Mouse (Mus musculus): ENCODE measurements around the gene Nrip1. TPM values are rescaled to one million over a fixed set of nuclear protein-coding genes. Genes with fewer than 3 reads are reported as not detected.

Gene Nrip1
- polyA plus RNA-seq, 1 experiment = not detected

DNA sequence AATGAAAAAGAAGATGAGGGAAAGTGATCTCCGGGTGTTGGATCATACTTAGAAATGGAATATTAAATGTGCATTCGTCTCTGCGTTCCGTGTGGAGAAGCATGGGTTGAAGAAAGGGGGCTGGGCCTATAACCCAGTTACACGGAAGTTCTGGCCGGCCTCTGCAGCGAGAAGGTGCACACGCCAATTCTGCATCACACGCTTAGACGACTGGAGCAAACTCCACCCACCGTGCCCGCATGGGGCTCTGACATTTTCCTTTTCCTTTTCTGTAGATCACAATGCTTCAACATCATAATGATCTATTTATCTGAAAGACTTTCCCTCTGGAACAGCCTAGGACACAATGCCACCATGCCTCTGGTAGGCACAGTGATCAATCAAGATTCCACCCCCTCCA, 16.5 kb downstream of the Nrip1 start:
- TF ChIP-seq CTCF (IDR thresholded peaks at IDR 0.05; ENCODE audit: insufficient read depth, low read depth, low read length) = no peak
- no peak for TF ChIP-seq POLR2A (IDR thresholded peaks at IDR 0.05; ENCODE audit: insufficient read depth, low read depth, low read length)
- Histone ChIP-seq H3K4me1 (ENCODE audit: control insufficient read depth, insufficient read depth, low read length) (peaks cover 9% of the 10 kb centered on the region), H3K27ac (ENCODE audit: insufficient read depth, low read depth, low read length) (no peak overlapping the region), H3K4me3 (ENCODE audit: insufficient read depth, low read depth, low read length) (no peak overlapping the region)
- 93% methylated on average over 12 of the region's 12 CpGs for WGBS

DNA sequence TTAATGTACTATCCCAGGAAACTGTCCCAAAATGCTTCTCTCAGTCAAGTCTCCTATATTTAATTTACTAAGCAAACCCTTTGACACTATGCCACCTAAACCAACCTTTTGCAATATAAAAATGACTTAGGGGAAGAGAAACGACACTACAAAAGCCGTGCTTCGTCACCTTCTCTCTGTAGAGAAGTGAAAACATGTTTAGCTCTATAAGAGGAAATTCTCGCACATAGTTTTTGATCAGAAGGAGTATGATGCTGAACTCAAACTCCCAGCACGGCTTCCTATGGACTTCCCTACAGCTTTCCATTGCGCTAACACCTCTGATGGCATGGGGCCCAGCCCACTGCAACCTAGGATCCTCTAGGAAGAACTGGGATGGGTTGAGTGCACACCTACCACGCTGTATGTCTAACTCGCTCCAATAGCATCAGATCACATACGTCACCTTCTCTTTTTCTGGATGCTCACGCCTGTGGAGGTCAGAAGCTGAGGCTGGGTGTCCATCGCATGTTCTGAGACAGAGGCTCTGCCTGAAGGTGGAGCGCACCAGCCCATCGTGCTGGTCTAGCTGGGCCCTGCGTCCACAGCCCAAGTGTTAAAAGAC, 17.6 kb downstream of the Nrip1 start:
- Histone ChIP-seq H3K4me3 (ENCODE audit: insufficient read depth, low read depth, low read length) (no peak overlapping the region), H3K27ac (ENCODE audit: insufficient read depth, low read depth, low read length) (no peak overlapping the region), H3K4me1 (ENCODE audit: control insufficient read depth, insufficient read depth, low read length) (peaks cover 9% of the 10 kb centered on the region)
- WGBS = 94% methylated on average over 14 of the region's 14 CpGs
- TF ChIP-seq POLR2A (IDR thresholded peaks at IDR 0.05; ENCODE audit: insufficient read depth, low read depth, low read length) = no peak
- no peak for TF ChIP-seq CTCF (IDR thresholded peaks at IDR 0.05; ENCODE audit: insufficient read depth, low read depth, low read length)

DNA sequence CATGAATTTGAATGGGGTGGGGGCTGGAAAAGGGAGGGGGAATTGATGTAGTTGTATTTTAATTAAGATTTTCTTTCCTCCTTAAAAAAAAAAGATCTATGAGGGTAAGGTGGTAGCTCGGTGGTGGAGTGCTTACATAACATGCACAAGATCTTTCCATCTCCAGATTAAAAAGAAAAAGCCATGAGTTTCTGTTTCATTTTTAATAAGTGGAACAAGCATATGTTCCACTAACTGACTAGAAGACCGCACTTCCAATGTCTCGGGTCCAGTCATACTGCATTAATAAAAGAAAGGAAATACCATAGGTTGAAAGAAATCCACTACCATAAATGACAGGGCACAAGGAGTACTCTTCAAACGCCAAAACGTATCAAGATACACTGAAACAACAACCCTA, 18.4 kb downstream of the Nrip1 start:
- WGBS = 87% methylated on average over 5 of the region's 5 CpGs
- Histone ChIP-seq H3K27ac (ENCODE audit: insufficient read depth, low read depth, low read length) (no peak overlapping the region), H3K4me3 (ENCODE audit: insufficient read depth, low read depth, low read length) (no peak overlapping the region), H3K4me1 (ENCODE audit: control insufficient read depth, insufficient read depth, low read length) (peaks cover 11% of the 10 kb centered on the region)
- TF ChIP-seq CTCF (IDR thresholded peaks at IDR 0.05; ENCODE audit: insufficient read depth, low read depth, low read length) = no peak
- no peak for TF ChIP-seq POLR2A (IDR thresholded peaks at IDR 0.05; ENCODE audit: insufficient read depth, low read depth, low read length)

DNA sequence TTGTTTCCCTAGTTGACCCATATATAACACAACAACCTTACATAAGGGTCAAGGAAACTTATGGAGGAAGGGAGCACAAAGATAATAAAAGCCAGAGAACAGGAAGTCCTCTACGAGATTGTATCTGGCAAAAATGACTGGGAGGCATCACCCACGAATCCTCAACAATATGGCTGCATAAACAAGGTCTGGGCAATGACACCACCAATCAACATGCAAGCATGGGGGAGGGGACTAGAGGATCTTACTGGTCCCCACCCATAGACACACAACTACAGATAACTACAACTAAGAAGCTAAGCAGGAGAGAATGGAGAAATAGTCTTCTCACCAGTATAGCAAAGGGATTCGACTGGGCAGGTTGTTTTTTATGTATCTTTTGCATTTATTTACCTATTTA, 18.8 kb downstream of the Nrip1 start:
- Histone ChIP-seq H3K4me3 (ENCODE audit: insufficient read depth, low read depth, low read length) (no peak overlapping the region), H3K4me1 (ENCODE audit: control insufficient read depth, insufficient read depth, low read length) (peaks cover 11% of the 10 kb centered on the region), H3K27ac (ENCODE audit: insufficient read depth, low read depth, low read length) (no peak overlapping the region)
- TF ChIP-seq POLR2A (IDR thresholded peaks at IDR 0.05; ENCODE audit: insufficient read depth, low read depth, low read length) (no peak), CTCF (IDR thresholded peaks at IDR 0.05; ENCODE audit: insufficient read depth, low read depth, low read length) (no peak)
- WGBS = 74% methylated on average over 3 of the region's 3 CpGs

DNA sequence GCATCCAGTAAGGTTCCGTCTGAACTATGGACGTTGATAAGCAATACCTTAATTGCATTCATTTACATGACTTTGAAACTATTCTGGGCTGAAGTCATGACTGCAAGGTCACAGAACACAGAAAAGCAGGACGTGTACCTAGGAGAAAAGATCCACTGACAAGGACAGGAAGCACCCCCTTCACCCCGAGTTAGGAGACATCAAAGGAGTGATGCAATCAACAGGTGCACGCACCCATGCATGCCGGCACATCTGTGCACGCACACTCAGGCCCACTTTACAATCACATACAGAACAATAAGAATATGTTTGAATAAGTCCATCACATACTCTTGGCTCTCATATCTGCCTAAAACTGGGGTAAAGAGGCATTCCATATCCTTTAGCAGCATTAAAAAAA, 19.3 kb downstream of the Nrip1 start:
- no peak overlapping the region for H3K4me3 ChIP-seq (ENCODE audit: insufficient read depth, low read depth, low read length)
- TF ChIP-seq POLR2A (IDR thresholded peaks at IDR 0.05; ENCODE audit: insufficient read depth, low read depth, low read length) = no peak
- no peak for TF ChIP-seq CTCF (IDR thresholded peaks at IDR 0.05; ENCODE audit: insufficient read depth, low read depth, low read length)

DNA sequence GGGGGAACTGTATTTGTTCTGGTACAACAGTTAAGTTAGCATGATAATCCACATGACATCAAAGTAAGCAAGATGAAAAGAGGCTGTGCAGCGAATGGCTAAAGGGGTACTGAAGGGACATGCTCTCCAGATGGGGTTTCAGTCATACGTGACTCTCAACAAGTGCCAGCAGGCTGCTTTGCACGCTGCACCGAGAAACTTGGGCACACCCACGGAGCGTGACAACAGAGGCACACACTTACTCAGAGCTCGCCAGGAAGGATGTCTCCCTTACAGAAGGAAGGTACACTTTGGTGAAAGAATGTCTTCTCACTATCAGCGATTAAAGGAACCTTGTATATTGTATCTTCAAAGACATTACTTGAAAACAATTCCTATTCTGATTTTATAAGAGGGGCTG, 22.7 kb downstream of the Nrip1 start:
- peaks cover 4% of the 10 kb centered on the region; the same call in 1 of the 2 replicates for H3K4me1 ChIP-seq (ENCODE audit: control insufficient read depth, insufficient read depth, low read length)
- H3K4me3 ChIP-seq (ENCODE audit: insufficient read depth, low read depth, low read length) = no peak overlapping the region
- H3K27ac ChIP-seq (ENCODE audit: insufficient read depth, low read depth, low read length) = no peak overlapping the region
- whole genome bisulfite sequencing = 75% methylated on average over 8 of the region's 8 CpGs
- TF ChIP-seq POLR2A (IDR thresholded peaks at IDR 0.05; ENCODE audit: insufficient read depth, low read depth, low read length) (no peak), CTCF (IDR thresholded peaks at IDR 0.05; ENCODE audit: insufficient read depth, low read depth, low read length) (no peak)

More for the DNA sequence above, 19.3 kb downstream of the Nrip1 start:
- H3K27ac ChIP-seq (ENCODE audit: insufficient read depth, low read depth, low read length) = no peak overlapping the region
- peaks cover 11% of the 10 kb centered on the region for H3K4me1 ChIP-seq (ENCODE audit: control insufficient read depth, insufficient read depth, low read length)
- 82% methylated on average over 7 of the region's 7 CpGs for WGBS

DNA sequence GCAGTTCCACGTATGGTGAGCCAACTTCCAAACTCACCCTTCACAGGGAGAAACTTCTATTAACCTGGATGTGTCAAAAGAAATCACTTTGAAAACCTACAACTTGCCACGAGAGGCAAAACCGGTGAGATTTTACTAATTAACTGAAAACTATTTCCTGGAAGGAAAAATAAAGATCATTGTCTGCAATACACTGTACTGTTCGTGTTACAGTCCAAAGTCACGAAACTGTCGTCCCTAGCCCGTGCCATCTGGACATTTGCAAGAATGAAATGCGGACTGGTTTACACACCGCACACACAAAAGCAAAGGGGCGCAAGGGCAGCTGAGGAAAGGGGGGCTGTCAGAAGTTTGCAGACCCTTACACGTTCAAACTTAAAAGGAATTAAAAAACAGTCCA, 24.6 kb downstream of the Nrip1 start:
- 65% methylated on average over 11 of the region's 11 CpGs for WGBS
- Histone ChIP-seq H3K27ac (ENCODE audit: insufficient read depth, low read depth, low read length) (no peak overlapping the region), H3K4me1 (ENCODE audit: control insufficient read depth, insufficient read depth, low read length) (peaks cover 2% of the 10 kb centered on the region; the same call in 1 of the 2 replicates), H3K4me3 (ENCODE audit: insufficient read depth, low read depth, low read length) (no peak overlapping the region)
- TF ChIP-seq POLR2A (IDR thresholded peaks at IDR 0.05; ENCODE audit: insufficient read depth, low read depth, low read length) = no peak
- TF ChIP-seq CTCF (IDR thresholded peaks at IDR 0.05; ENCODE audit: insufficient read depth, low read depth, low read length) = no peak

DNA sequence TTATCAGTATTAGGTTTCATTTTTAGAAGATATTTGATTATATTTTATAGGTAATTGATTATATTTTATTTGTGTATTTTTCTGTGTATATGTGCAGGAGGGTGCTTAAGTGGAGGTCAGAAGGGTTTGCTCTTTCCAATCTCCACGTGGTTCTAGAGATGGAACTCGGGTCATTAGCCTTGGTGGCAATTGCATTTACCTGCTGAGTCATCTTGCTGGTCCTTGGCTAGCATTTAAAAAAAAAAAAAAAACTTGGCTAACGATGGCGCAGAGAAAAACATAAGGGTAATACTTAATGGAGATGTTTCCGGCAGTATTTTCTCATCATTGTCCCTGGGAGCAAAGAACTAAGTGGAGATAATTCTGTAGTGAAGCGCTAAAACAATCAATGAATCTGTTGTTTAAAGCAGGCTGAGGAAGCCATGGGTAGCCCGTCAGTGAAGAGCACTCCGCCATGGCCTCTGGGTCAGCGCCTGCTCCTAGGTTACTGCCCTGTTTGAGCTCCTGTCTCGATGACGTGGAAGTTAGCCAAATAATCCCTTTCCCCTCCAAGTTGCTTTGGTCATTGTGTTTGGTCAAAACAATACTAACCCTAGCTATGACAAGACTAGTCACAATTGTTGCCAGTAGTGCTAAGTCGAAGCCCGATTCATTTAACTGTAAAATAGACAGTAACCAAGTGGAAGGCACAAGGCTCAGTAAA, 25.8 kb downstream of the Nrip1 start:
- 70% methylated on average over 13 of the region's 13 CpGs for WGBS
- Histone ChIP-seq H3K4me3 (ENCODE audit: insufficient read depth, low read depth, low read length) (no peak overlapping the region), H3K4me1 (ENCODE audit: control insufficient read depth, insufficient read depth, low read length) (peaks cover 2% of the 10 kb centered on the region; the same call in 1 of the 2 replicates), H3K27ac (ENCODE audit: insufficient read depth, low read depth, low read length) (no peak overlapping the region)
- TF ChIP-seq CTCF (IDR thresholded peaks at IDR 0.05; ENCODE audit: insufficient read depth, low read depth, low read length) = no peak
- TF ChIP-seq POLR2A (IDR thresholded peaks at IDR 0.05; ENCODE audit: insufficient read depth, low read depth, low read length) = no peak

DNA sequence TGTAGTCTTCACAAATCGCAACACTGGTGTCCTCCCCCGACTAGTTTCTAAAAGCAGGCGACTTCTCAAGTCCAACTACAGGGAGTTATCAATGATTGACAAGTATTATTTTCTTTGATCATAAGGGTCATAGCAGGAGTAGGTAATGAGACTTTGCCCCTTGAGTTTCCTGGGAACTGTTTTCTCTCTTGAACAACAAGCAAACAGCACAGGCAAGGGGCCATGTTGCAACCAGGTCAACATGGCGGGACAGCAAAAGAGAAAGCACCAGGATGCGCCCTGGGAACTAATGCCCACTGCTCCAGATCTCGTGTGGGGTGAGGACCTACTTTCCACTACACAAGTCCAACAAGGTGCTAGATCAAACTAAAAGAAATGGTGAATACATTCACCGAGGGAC, 27.3 kb downstream of the Nrip1 start:
- no peak overlapping the region for H3K27ac ChIP-seq (ENCODE audit: insufficient read depth, low read depth, low read length)
- no peak overlapping the region for H3K4me3 ChIP-seq (ENCODE audit: insufficient read depth, low read depth, low read length)
- TF ChIP-seq POLR2A (IDR thresholded peaks at IDR 0.05; ENCODE audit: insufficient read depth, low read depth, low read length) (no peak), CTCF (IDR thresholded peaks at IDR 0.05; ENCODE audit: insufficient read depth, low read depth, low read length) (no peak)
- 96% methylated on average over 7 of the region's 7 CpGs for WGBS
- H3K4me1 ChIP-seq (ENCODE audit: control insufficient read depth, insufficient read depth, low read length) = peaks cover 2% of the 10 kb centered on the region; the same call in 1 of the 2 replicates
